Mouse (Mus musculus): ENCODE results near the gene Wnt4.

GRCm38 (mm10) chr4:137286662-137286953 is 9.3 kb downstream of the Wnt4 start:
- TF ChIP-seq CTCF (IDR thresholded peaks at IDR 0.05; ENCODE audit: insufficient read depth, low read length) (no peak), POLR2A (IDR thresholded peaks at IDR 0.05; ENCODE audit: borderline replicate concordance, extremely low read depth, low read depth, low read length) (no peak)
